Comparison of ENCODE assay signal across 19 mouse cellular contexts in the genomic region with DNA sequence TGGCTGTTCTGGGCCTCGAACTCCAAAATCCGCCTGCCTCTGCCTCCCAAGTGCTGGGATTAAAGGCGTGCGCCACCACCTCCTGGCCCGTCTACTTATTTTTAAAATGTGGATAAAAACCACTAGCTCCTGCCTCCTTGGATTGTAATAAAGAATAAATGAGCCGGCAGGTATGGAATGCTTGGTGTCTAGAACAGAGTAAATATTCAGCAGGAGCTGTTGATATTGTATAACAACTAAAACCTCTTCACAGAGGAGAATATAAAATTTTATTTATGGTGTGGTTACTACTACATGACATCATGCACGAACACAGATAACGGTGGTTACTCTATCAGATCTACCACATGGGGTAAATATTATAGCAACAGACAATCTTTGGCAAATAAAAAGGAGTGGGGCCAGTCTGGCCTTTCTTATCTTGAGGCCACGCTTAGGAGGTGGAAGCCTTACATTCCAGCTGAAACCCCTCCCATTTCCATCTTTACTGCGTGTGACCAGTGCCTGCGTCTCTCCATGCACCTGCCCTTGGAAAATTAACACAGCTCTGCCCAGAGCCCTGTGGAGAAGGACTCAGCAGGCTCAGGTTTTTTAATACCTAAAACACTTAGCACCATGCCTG. TPM values are rescaled to one million over a fixed set of nuclear protein-coding genes. Genes with fewer than 3 reads are reported as not detected.
DNase-seq lines count a peak whose midpoint lies in the region; ATAC-seq lines count a peak whose summit lies in the region.
"Had no signal": no experiment of that assay in that cellular context is flagged by ENCODE, and none has a peak within 500 bp of the region (broad histone marks: within the 10 kb centered on the region; RNA-seq: fewer than 3 reads in every experiment).

No protein-coding gene starts in this region.

- H3K36me3 ChIP-seq in midbrain, embryonic 11.5 days (ENCODE audit: control insufficient read depth, insufficient read depth, low read length) = no peaks in the 10 kb centered on the region
- no peaks in the 10 kb centered on the region for H3K36me3 ChIP-seq in midbrain, embryonic 13.5 days
- H3K36me3 ChIP-seq in liver, embryonic 16.5 days (ENCODE audit: control insufficient read depth, insufficient read depth) = no peaks in the 10 kb centered on the region
- H3K36me3 ChIP-seq: midbrain, embryonic 12.5 days had no signal

- no peak overlapping the region for H3K4me3 ChIP-seq in midbrain, embryonic 11.5 days (ENCODE audit: low read depth, low read length)
- H3K4me3 ChIP-seq in midbrain, embryonic 13.5 days (replicated peaks) = no peak overlapping the region
- H3K4me3 ChIP-seq in liver, embryonic 16.5 days (ENCODE audit: low read depth, low read length) = no peak overlapping the region
- H3K4me3 ChIP-seq: forebrain, embryonic 13.5 days; heart, adult 2 months; midbrain, embryonic 12.5 days had no signal

- H3K9ac ChIP-seq in midbrain, embryonic 11.5 days (ENCODE audit: low read length) = no peak overlapping the region
- H3K9ac ChIP-seq in midbrain, embryonic 13.5 days (replicated peaks) = no peak overlapping the region
- no peak overlapping the region for H3K9ac ChIP-seq in liver, embryonic 16.5 days (ENCODE audit: low read depth, low read length)
- H3K9ac ChIP-seq: forebrain, embryonic 13.5 days; midbrain, embryonic 12.5 days had no signal

- intact Hi-C loops in heart, postnatal 10 days (cut with DNase I) = no loop called here

- no peak for ATAC-seq in midbrain, embryonic 11.5 days (ENCODE audit: low FRiP score)
- no peak for ATAC-seq in midbrain, embryonic 13.5 days
- 0 out of 2 replicates have a peak, but pooled peaks have one; percentile 34 for ATAC-seq in liver, embryonic 16.5 days (ENCODE audit: low read depth)
- ATAC-seq: forebrain, embryonic 13.5 days; hindbrain, postnatal 0 days had no signal

- DNase-seq in heart, adult 11 months = peak; percentile 42
- no peak for DNase-seq in heart, postnatal 10 days
- DNase-seq in midbrain, embryonic 11.5 days (ENCODE audit: low spot score, missing footprints) = peak; percentile 73
- DNase-seq in cerebellum, adult 11 months = no peak
- DNase-seq in retina, embryonic 14.5 days (ENCODE audit: low spot score) = no peak
- no peak for DNase-seq in adrenal gland, adult 18-20 months (ENCODE audit: low spot score in 2 of 2)
- DNase-seq: adrenal gland, postnatal 36 days; cerebellum, adult 18-20 months; heart, adult 2 months; kidney, postnatal 36 days; thymus, postnatal 4 days had no signal

- H3K9me3 ChIP-seq in midbrain, embryonic 11.5 days (ENCODE audit: control insufficient read depth, low read length) = no peaks in the 10 kb centered on the region
- H3K9me3 ChIP-seq in midbrain, embryonic 13.5 days = no peaks in the 10 kb centered on the region
- H3K9me3 ChIP-seq in liver, embryonic 16.5 days (replicated peaks; ENCODE audit: control insufficient read depth, low read length) = no peaks in the 10 kb centered on the region
- H3K9me3 ChIP-seq: forebrain, embryonic 13.5 days; midbrain, embryonic 12.5 days had no signal

- no peak overlapping the region for H3K4me2 ChIP-seq in midbrain, embryonic 11.5 days
- H3K4me2 ChIP-seq in midbrain, embryonic 13.5 days (replicated peaks) = no peak overlapping the region
- no peak overlapping the region for H3K4me2 ChIP-seq in liver, embryonic 16.5 days (ENCODE audit: low read depth, low read length)
- H3K4me2 ChIP-seq: forebrain, embryonic 13.5 days; midbrain, embryonic 12.5 days had no signal

- H3K4me1 ChIP-seq in midbrain, embryonic 11.5 days (ENCODE audit: control insufficient read depth, insufficient read depth, low read length) = peaks cover 18% of the 10 kb centered on the region
- H3K4me1 ChIP-seq in midbrain, embryonic 13.5 days (replicated peaks) = peaks cover 25% of the 10 kb centered on the region
- peaks cover 10% of the 10 kb centered on the region; the same call in 1 of the 2 replicates for H3K4me1 ChIP-seq in liver, embryonic 16.5 days (ENCODE audit: control insufficient read depth, low read depth, low read length)

- WGBS in midbrain, embryonic 11.5 days = 85% methylated on average over 11 of the region's 11 CpGs
- 83% methylated on average over 11 of the region's 11 CpGs for WGBS in midbrain, embryonic 13.5 days
- WGBS in liver, embryonic 16.5 days (ENCODE audit: insufficient replicate concordance) = 38% methylated on average over 11 of the region's 11 CpGs

- no peak overlapping the region for H3K27ac ChIP-seq in midbrain, embryonic 11.5 days (ENCODE audit: low read depth, low read length)
- no peak overlapping the region for H3K27ac ChIP-seq in midbrain, embryonic 13.5 days
- H3K27ac ChIP-seq in liver, embryonic 16.5 days (ENCODE audit: low read length) = no peak overlapping the region
- H3K27ac ChIP-seq: forebrain, embryonic 13.5 days; heart, adult 2 months; hindbrain, postnatal 0 days; midbrain, embryonic 12.5 days had no signal

- H3K27me3 ChIP-seq in midbrain, embryonic 11.5 days (ENCODE audit: control insufficient read depth, insufficient read depth, low read length) = no peaks in the 10 kb centered on the region
- H3K27me3 ChIP-seq in midbrain, embryonic 13.5 days = no peaks in the 10 kb centered on the region
- peaks cover 9% of the 10 kb centered on the region for H3K27me3 ChIP-seq in liver, embryonic 16.5 days (ENCODE audit: control insufficient read depth, insufficient read depth, low read depth, low read length)
- H3K27me3 ChIP-seq: forebrain, embryonic 13.5 days; midbrain, embryonic 12.5 days had no signal

RNA-seq across cellular contexts. Expression of a gene that starts 21.1 kb away (rescaled TPM):
- 10 to 100 TPM; 22.3 to 22.6 TPM for total RNA-seq in heart, postnatal 10 days (2021)
- 50.8 and 52.4 TPM in 2 replicates for polyA plus RNA-seq in midbrain, embryonic 11.5 days (2014; fragmentation: Nextera tagmentation; extraction: Ambion mirVana)
- polyA plus RNA-seq in midbrain, embryonic 13.5 days (2015; fragmentation: Nextera tagmentation; extraction: Ambion mirVana) = 24.7 and 26.2 TPM in 2 replicates
- polyA plus RNA-seq in liver, embryonic 16.5 days (2015; fragmentation: Nextera tagmentation; extraction: Ambion mirVana) = 9.5 and 10.4 TPM in 2 replicates
- total RNA-seq in adrenal gland, adult 18-20 months (2021) = 1 to 10 TPM; 4.3 TPM

RNA-seq across cellular contexts. Expression of a gene that starts 31.4 kb away (rescaled TPM):
- 10 to 100 TPM; 41.0 to 43.8 TPM for total RNA-seq in heart, postnatal 10 days (2021)
- 61.9 and 66.9 TPM in 2 replicates for polyA plus RNA-seq in midbrain, embryonic 11.5 days (2014; fragmentation: Nextera tagmentation; extraction: Ambion mirVana)
- polyA plus RNA-seq in midbrain, embryonic 13.5 days (2015; fragmentation: Nextera tagmentation; extraction: Ambion mirVana) = 92.4 and 97.6 TPM in 2 replicates
- polyA plus RNA-seq in liver, embryonic 16.5 days (2015; fragmentation: Nextera tagmentation; extraction: Ambion mirVana) = 17.1 and 17.9 TPM in 2 replicates
- 10 to 100 TPM; 16.7 to 20.0 TPM for total RNA-seq in adrenal gland, adult 18-20 months (2021)

RNA-seq across cellular contexts. Expression of a gene that starts 44.7 kb away (rescaled TPM):
- total RNA-seq in heart, postnatal 10 days (2021) = not detected
- polyA plus RNA-seq in midbrain, embryonic 11.5 days (2014; fragmentation: Nextera tagmentation; extraction: Ambion mirVana) = 1.6 and 2.4 TPM in 2 replicates
- 4.5 and 5.9 TPM in 2 replicates for polyA plus RNA-seq in midbrain, embryonic 13.5 days (2015; fragmentation: Nextera tagmentation; extraction: Ambion mirVana)
- polyA plus RNA-seq in liver, embryonic 16.5 days (2015; fragmentation: Nextera tagmentation; extraction: Ambion mirVana) = 0.15 and 0.16 TPM in 2 replicates
- total RNA-seq in adrenal gland, adult 18-20 months (2021) = 1 to 10 TPM; 3.2 to 7.0 TPM
- total RNA-seq: gastrocnemius, adult 18-20 months; heart, adult 2 months; heart, postnatal 25 days; layer of hippocampus, postnatal 14 days had no signal
- polyA plus RNA-seq: heart, adult 2 months had no signal

Comparison
In these comparisons a context has a peak if more than half of its experiments do, and no peak if none do; other contexts are left out.
1. DNase-seq: peak in heart, adult 11 months (single experiment) and midbrain, embryonic 11.5 days (single experiment); none in heart, postnatal 10 days (0 of 2), cerebellum, adult 11 months (single experiment), retina, embryonic 14.5 days (single experiment) and adrenal gland, adult 18-20 months (0 of 2).